Mouse (Mus musculus) lung, embryonic 15.5 days (tissue): ENCODE measurements around the gene Ece1. TPM values are rescaled to one million over a fixed set of nuclear protein-coding genes. Genes with fewer than 3 reads are reported as not detected.

Source experiments
- polyA plus RNA-seq: library from polyadenylated mRNA; unstranded; fragments of >200 nt; fragmentation: Nextera tagmentation; extraction: Ambion mirVana; gene quantifications from 2 replicates; pipeline ENCODE4 v1.2.1, GENCODE M21; 2015

Gene Ece1
- polyA plus RNA-seq, 1 experiment from 2014 or later, result 48.4 TPM

Other genes with a start within 250 kb of the Ece1 start
- 8.6 and 9.1 TPM in 2 replicates for gene Rap1gap, start 197.5 kb upstream of the Ece1 start, polyA plus RNA-seq
- 3.0 and 4.2 TPM in 2 replicates for gene Alpl, start 65.9 kb upstream of the Ece1 start, polyA plus RNA-seq
- 26.6 and 29.6 TPM in 2 replicates for gene Eif4g3, start 130.8 kb downstream of the Ece1 start, polyA plus RNA-seq